ENCODE assay signal across 8 mouse cellular contexts in the genomic region with DNA sequence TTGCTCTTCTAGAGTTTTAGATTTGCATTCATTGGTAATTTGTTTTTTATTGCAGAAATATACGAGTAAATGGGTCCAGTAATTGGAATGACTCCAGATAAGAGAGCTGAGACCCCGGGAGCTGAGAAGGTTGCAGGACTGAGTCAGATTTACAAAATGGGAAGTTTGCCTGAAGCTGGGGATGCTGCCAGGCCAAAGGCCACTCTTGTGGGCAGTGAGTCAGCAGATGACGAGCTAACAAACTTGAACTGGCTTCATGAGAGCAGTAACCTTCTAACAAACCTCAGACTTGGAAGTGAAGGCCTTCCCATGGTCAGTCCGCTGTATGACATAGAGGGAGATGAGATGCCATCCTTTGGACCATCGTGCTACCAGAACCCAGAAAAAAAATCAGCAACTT. TPM values are rescaled to one million over a fixed set of nuclear protein-coding genes. Genes with fewer than 3 reads are reported as not detected.
DNase-seq lines count a peak whose midpoint lies in the region; ATAC-seq and TF ChIP-seq lines count a peak whose summit lies in the region.

No protein-coding gene starts in this region.

- no peaks in the 10 kb centered on the region for H3K9me3 ChIP-seq in embryonic facial prominence, embryonic 10.5 days

- peak; percentile 91 for ATAC-seq in granulocyte monocyte progenitor cell, adult 5-6 weeks (replicated peaks; ENCODE audit: poor library complexity, severe bottlenecking)

- no peak for TF ChIP-seq CTCF in lung, adult 2 months (IDR thresholded peaks at IDR 0.05; ENCODE audit: insufficient read depth, low read length)

- H3K36me3 ChIP-seq in embryonic facial prominence, embryonic 10.5 days (replicated peaks): peaks cover 43% of the 10 kb centered on the region

- no peaks in the 10 kb centered on the region for H3K27me3 ChIP-seq in embryonic facial prominence, embryonic 10.5 days (replicated peaks; ENCODE audit: low read depth, poor library complexity, severe bottlenecking)

- H3K4me3 ChIP-seq in lung, adult 2 months (replicated peaks; ENCODE audit: extremely low read depth, low read depth, low read length): no peak overlapping the region
- no peak overlapping the region for H3K4me3 ChIP-seq in embryonic facial prominence, embryonic 10.5 days

- peak; percentile 23 for DNase-seq in MN1 (ENCODE audit: low spot score)
- DNase-seq in adrenal gland, postnatal 10 days: peak; percentile 90
- peak; percentile 57 for DNase-seq in lung, adult 2 months
- DNase-seq in urinary bladder, postnatal 36 days (ENCODE audit: low spot score in 2 of 2): peak; percentile 82 to 86
- no peak for DNase-seq in thymus, postnatal 14 days
- DNase-seq in embryonic facial prominence, embryonic 10.5 days (ENCODE audit: low spot score): no peak
- no peak for DNase-seq in layer of hippocampus, postnatal 36 days

- peaks cover 6% of the 10 kb centered on the region for H3K4me1 ChIP-seq in lung, adult 2 months (ENCODE audit: control insufficient read depth, insufficient read depth, low read length)
- no peaks in the 10 kb centered on the region for H3K4me1 ChIP-seq in embryonic facial prominence, embryonic 10.5 days

- no peak overlapping the region for H3K27ac ChIP-seq in embryonic facial prominence, embryonic 10.5 days (replicated peaks)

- no peak for TF ChIP-seq POLR2A in lung, adult 2 months (IDR thresholded peaks at IDR 0.05; ENCODE audit: borderline replicate concordance, extremely low read depth, low read depth, low read length)

- 35% methylated on average over 5 of the region's 5 CpGs for WGBS in lung, adult 2 months
- 89% methylated on average over 5 of the region's 5 CpGs for WGBS in embryonic facial prominence, embryonic 10.5 days

RNA-seq across cellular contexts. Expression of a gene that starts 22.1 kb away (rescaled TPM):
- total RNA-seq in adrenal gland, postnatal 10 days (2021): 10 to 100 TPM; 21.8 to 27.0 TPM
- total RNA-seq in granulocyte monocyte progenitor cell, adult 5-6 weeks (2014; fragmentation: Nextera tagmentation): 33.1 and 34.4 TPM in 2 replicates
- 45.1 and 49.9 TPM in 2 replicates for total RNA-seq in granulocyte monocyte progenitor cell, adult 5-6 weeks (2017)
- 7.0 and 7.5 TPM in 2 replicates for polyA plus RNA-seq in lung, adult 2 months (2012; rRNA removed)
- polyA plus RNA-seq in embryonic facial prominence, embryonic 10.5 days (2016; fragmentation: Nextera tagmentation; extraction: Ambion mirVana): 16.6 and 17.3 TPM in 2 replicates
- 10 to 100 TPM; 23.5 to 26.1 TPM for total RNA-seq in layer of hippocampus, postnatal 36 days (2021)

Comparison
In these comparisons a context has a peak if more than half of its experiments do, and no peak if none do; other contexts are left out.
1. DNase-seq: peak in MN1 (single experiment), adrenal gland, postnatal 10 days (single experiment), lung, adult 2 months (single experiment) and urinary bladder, postnatal 36 days (2 of 2); none in thymus, postnatal 14 days (single experiment), embryonic facial prominence, embryonic 10.5 days (single experiment) and layer of hippocampus, postnatal 36 days (0 of 2).